Mouse (Mus musculus) layer of hippocampus, adult 2 months (tissue): ENCODE results near the gene Rgs9bp. TPM values are rescaled to one million over a fixed set of nuclear protein-coding genes. Genes with fewer than 3 reads are reported as not detected.

Source experiments
- DNase-seq, 2 experiments: peaks; one replicate each; pipeline ENCODE4 v3.0.0; 2022; ENCODE audit warnings: low spot score in 2 of 2
- H3K27ac ChIP-seq: fragments of 200-600 bp; 2 replicates; pipeline ENCODE4 v1.8.1; 2022
- H3K4me3 ChIP-seq: fragments of 200-600 bp; 2 replicates; pipeline ENCODE4 v1.8.1; 2022; ENCODE audit warnings: mild to moderate bottlenecking
- CTCF ChIP-seq: fragments of 200-600 bp; conservative IDR thresholded peaks from 2 replicates; pipeline ENCODE4 v1.8.1; 2022; ENCODE audit warnings: antibody characterized with exemption, mild to moderate bottlenecking, moderate library complexity
- long read RNA-seq, 2 experiments: library from polyadenylated mRNA; stranded (forward); transcript quantifications; one replicate each; pipeline ENCODE4 v2.0.0; 2021; ENCODE audit warnings: borderline mapping rate in 2 of 2
- total RNA-seq, 2 experiments: library from RNA; stranded (reverse); gene quantifications; 2 replicates each; pipeline ENCODE4 v1.2.3; 2021

The Rgs9bp gene
- total RNA-seq = under 1 TPM; 0.34 to 0.51 TPM
- long read RNA-seq, experiment 1 = 0 reads
- long read RNA-seq, experiment 2 = 0 reads

DNA sequence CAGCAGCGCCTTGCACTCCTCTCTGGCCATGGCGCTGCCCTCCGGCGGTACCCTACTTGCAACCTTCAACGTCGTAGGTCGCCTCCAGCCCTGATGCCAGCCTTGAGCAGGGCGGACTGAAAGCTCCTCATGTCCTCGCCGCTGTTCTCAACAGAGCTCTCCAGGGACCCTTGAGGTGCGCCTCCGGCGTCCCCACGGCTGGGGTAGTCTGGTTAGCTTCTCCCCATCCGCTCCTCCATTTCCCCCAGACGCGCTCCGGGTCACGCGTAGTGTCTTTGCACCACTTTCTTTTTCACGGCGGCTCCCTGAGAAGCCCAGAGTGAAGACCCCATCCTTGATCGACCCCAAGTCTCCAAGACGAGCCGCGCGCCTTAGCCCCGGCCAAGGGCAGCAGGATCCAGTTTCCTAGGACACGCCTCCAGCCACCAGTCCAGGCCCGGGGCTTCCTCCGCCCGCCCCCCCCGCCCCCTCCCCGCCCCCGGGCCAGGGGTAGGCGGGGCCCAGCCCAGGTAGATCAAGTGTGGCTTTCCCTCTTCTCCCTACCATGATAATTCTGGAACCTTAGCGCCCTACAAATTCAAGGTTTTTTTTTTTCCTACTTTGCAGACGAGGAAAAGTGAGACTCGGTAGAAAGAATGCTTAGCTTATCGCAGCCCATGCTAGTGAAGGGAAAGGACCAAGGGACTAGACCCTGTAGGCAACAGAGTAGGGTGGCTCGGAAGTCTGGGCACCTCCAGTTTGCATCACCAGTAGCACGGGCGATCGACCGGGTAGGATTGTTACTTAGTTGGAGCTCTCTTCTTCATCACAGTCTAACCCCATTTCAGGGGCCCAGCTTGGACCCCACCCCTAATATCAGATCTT is at the start of gene Rgs9bp:
Gene Rgs9bp (minus strand): TSS at position 392 of the 864 bp plus-strand sequence.
- H3K4me3 ChIP-seq = peak within 1 kb of the TSS; percentile 80
- H3K27ac ChIP-seq = peak within 1 kb of the TSS; percentile 79
- no peak for TF ChIP-seq CTCF
- DNase-seq = no peak

DNA sequence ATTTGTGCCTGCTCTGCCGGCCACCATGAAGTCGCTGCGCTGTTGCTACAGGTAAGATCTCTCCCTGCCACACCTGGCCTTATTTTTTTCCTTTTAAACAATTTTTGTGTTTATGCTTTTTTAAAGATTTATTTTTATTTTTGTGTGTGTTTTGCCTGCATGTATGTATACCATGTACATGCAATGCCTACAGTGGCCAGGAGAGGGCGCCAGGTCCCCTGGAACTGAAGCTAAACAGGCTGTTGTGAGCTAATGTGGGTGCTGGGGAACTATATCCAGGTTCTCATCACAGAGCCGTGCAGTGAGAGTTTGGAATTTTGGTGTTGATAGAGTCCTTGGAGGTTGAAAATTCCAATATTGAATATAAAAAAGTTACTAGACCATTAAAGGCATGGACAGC is 43.1 kb upstream of the Rgs9bp start:
- no peak for DNase-seq
- Histone ChIP-seq H3K27ac (no peak overlapping the region), H3K4me3 (no peak overlapping the region)
- peak; percentile 76 for TF ChIP-seq CTCF

- TF ChIP-seq CTCF = no peak
- Histone ChIP-seq H3K27ac (no peak overlapping the region), H3K4me3 (no peak overlapping the region)
- DNase-seq = no peak
Observed at GRCm38 (mm10) chr7:35627371-35627770, 42.0 kb upstream of the Rgs9bp start.

- no peak for DNase-seq
Observed at GRCm38 (mm10) chr7:35626038-35626437, 40.7 kb upstream of the Rgs9bp start.

DNA sequence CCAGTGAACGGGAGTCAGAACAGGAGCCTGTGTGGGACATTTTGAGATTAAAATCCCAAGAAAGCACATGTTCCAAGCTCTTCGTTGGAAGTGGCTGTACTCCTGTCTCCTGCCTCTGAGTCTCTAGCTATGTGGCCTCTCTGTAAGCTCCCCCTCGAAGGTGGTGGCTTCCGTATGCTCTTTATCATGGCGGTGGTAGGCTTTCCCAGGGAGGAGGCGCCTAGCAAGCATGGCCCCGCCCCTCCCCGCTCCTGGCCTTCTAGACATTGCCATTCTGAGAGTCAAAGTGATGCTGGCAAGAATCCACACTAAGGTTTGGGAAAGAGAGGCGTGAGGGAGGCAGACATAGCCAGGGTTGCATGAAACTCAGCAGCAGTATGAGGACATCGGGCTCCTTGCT is 37.2 kb upstream of the Rgs9bp start:
- no peak for TF ChIP-seq CTCF
- Histone ChIP-seq H3K4me3 (no peak overlapping the region), H3K27ac (no peak overlapping the region)
- no peak for DNase-seq

More at GRCm38 (mm10) chr7:35626038-35626437, 40.7 kb upstream of the Rgs9bp start:
- H3K27ac ChIP-seq = no peak overlapping the region
- TF ChIP-seq CTCF = peak; percentile 37
- no peak overlapping the region for H3K4me3 ChIP-seq

DNA sequence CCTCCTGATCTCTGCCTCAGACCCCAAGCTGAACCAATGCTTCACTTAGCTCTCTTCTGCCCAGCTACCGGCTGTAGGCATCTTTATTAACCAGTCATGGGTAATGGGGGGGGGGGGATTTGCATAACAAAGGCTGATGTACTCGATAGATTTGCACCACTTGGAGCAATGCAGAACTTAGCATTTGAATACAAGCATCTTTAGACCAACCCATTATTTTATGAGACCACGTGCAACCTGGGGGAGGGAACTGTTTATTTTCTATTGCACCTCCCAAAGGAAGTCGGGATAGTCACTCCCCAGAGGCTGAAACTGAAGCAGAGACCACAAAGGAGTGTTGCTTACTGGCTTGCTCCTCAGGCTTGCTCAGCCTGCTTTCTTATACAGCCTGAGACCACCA is 32.1 kb upstream of the Rgs9bp start:
- TF ChIP-seq CTCF = no peak
- no peak for DNase-seq
- Histone ChIP-seq H3K27ac (no peak overlapping the region), H3K4me3 (no peak overlapping the region)

DNA sequence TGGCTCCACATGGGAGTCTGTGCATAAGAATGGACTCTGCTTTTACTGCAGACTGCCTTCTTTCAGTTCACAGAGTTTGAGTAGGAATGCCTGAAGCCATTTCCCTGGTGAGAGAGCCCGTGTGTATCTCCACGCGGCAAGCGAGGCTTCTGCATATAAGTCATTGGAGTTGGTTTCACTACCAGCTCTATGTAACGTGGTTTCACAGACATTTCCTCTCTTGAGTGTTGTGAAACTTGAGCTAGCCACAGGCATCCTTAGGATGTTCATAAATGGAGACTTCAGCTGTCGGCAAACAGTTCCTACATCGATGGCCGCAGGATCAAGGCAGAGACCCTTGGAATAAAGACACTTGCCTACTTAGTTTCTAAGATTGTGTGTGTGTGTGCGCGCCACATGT is 23.9 kb upstream of the Rgs9bp start:
- no peak for TF ChIP-seq CTCF
- no peak for DNase-seq
- Histone ChIP-seq H3K4me3 (no peak overlapping the region), H3K27ac (no peak overlapping the region)

GRCm38 (mm10) chr7:35606816-35607215 is 21.4 kb upstream of the Rgs9bp start:
- no peak for TF ChIP-seq CTCF
- Histone ChIP-seq H3K27ac (no peak overlapping the region), H3K4me3 (no peak overlapping the region)
- DNase-seq = no peak

GRCm38 (mm10) chr7:35602766-35603165 is 17.4 kb upstream of the Rgs9bp start:
- no peak overlapping the region for H3K27ac ChIP-seq
- no peak for TF ChIP-seq CTCF
- no peak overlapping the region for H3K4me3 ChIP-seq
- DNase-seq = no peak

DNA sequence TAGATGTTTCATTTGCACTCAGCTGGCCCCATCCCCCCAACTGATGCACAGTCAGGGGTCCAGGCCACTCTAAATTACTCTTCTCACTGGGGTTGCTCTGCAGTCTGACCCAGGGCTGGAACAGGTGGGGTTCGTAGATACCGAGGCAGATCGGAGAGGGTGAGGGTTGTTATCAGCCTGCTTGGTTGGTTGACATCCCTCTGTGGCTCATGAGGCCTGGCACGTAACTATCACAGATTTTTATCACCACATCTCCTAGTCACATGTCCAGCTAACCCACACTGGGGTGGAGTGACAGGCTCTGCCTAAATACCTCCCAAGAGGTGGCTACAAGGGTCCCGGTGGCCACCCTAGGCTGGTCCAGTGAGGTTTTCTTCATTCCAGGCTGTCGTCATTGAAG is 15.7 kb upstream of the Rgs9bp start:
- H3K4me3 ChIP-seq = no peak overlapping the region
- DNase-seq = no peak
- no peak for TF ChIP-seq CTCF

DNA sequence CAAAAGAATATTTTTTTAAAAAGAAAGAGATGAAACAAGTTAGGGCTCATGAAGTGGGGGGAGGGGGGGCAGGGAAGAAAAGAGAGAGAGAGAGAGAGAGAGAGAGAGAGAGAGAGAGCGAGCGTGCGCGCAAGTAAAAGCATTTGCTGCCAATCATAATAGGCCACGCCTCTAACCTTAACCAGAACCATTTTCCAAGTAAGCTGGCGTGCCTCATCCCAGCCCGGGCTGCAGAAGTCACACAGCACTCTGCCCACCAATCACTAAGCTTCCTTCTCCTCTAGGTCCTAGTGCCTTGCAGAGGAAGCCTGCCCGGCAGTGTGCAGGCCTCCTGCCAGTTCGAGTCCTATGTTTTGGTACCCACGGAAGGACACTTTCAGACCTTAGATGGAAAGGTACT is 14.6 kb upstream of the Rgs9bp start:
- no peak for DNase-seq
- no peak for TF ChIP-seq CTCF
- H3K27ac ChIP-seq = no peak overlapping the region
- no peak overlapping the region for H3K4me3 ChIP-seq

More for the DNA sequence above, 15.7 kb upstream of the Rgs9bp start:
- no peak overlapping the region for H3K27ac ChIP-seq

- H3K4me3 ChIP-seq = no peak overlapping the region
- no peak overlapping the region for H3K27ac ChIP-seq
- DNase-seq = no peak
- peak; percentile 40 for TF ChIP-seq CTCF
Observed at GRCm38 (mm10) chr7:35599492-35599891, 14.1 kb upstream of the Rgs9bp start.

- no peak for DNase-seq
- no peak overlapping the region for H3K27ac ChIP-seq
- TF ChIP-seq CTCF = no peak
- H3K4me3 ChIP-seq = no peak overlapping the region
Observed at GRCm38 (mm10) chr7:35594311-35594710, 8.9 kb upstream of the Rgs9bp start.

GRCm38 (mm10) chr7:35590731-35591191 is 5.4 kb upstream of the Rgs9bp start:
- DNase-seq = no peak
- no peak for TF ChIP-seq CTCF
- no peak overlapping the region for H3K4me3 ChIP-seq
- peak overlapping the region; percentile 54 for H3K27ac ChIP-seq
